Mouse (Mus musculus): ENCODE results near the gene Ncam1. TPM values are rescaled to one million over a fixed set of nuclear protein-coding genes. Genes with fewer than 3 reads are reported as not detected.

The Ncam1 gene
- total RNA-seq, 1 experiment from 2014 or later, result 2.4 TPM

- no peak for ATAC-seq (ENCODE audit: extremely low read depth, insufficient number of reproducible peaks, low FRiP score, poor library complexity, severe bottlenecking)
These were observed 162.9 kb downstream of the Ncam1 start for GRCm38 (mm10) chr9:49635668-49636326.

DNA sequence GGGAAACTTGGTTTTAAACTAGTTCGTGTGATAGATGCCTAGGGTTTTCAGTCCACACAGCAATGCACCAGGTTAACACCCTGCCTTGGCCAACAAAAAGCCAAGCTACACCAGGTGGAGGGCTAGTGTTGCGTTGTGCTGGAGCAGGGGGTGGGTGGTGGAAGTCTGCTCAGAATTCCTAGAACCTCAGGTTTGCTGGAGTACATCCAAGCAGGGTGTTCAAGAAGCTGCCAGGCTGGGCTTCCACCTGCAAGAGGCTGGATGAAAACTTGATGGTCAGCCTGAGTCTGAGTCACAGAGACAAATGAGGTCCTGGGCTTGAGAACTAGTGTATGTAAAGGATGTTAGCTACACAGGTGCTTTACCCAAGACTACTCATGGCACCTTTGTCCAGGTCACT is 166.1 kb downstream of the Ncam1 start:
- no peak for ATAC-seq (ENCODE audit: extremely low read depth, insufficient number of reproducible peaks, low FRiP score, poor library complexity, severe bottlenecking)

- no peak for ATAC-seq (ENCODE audit: extremely low read depth, insufficient number of reproducible peaks, low FRiP score, poor library complexity, severe bottlenecking)
These were observed 168.4 kb downstream of the Ncam1 start for GRCm38 (mm10) chr9:49630336-49630735.

DNA sequence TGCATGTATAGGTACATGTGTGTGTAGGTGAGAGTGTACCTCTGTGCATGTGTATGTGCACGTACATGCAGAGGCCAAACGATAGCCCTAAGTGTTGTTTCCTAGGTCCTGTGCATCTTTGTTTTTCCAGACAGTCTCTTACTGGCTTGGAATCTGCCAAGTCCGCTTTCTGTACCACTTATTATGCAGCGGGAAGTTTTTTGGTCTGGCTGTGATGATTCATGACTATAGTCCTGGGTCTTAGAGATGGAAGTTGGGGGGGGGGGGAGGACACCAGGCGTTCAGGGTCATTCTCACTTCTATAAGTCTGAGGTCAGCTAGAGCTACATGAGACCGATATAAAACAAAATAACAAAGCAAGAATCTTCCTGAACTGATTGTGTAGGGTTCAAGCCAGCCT is 173.8 kb downstream of the Ncam1 start:
- no peak for ATAC-seq (ENCODE audit: extremely low read depth, insufficient number of reproducible peaks, low FRiP score, poor library complexity, severe bottlenecking)

- no peak for ATAC-seq (ENCODE audit: extremely low read depth, insufficient number of reproducible peaks, low FRiP score, poor library complexity, severe bottlenecking)
These were observed 174.7 kb downstream of the Ncam1 start for GRCm38 (mm10) chr9:49623934-49624505.

DNA sequence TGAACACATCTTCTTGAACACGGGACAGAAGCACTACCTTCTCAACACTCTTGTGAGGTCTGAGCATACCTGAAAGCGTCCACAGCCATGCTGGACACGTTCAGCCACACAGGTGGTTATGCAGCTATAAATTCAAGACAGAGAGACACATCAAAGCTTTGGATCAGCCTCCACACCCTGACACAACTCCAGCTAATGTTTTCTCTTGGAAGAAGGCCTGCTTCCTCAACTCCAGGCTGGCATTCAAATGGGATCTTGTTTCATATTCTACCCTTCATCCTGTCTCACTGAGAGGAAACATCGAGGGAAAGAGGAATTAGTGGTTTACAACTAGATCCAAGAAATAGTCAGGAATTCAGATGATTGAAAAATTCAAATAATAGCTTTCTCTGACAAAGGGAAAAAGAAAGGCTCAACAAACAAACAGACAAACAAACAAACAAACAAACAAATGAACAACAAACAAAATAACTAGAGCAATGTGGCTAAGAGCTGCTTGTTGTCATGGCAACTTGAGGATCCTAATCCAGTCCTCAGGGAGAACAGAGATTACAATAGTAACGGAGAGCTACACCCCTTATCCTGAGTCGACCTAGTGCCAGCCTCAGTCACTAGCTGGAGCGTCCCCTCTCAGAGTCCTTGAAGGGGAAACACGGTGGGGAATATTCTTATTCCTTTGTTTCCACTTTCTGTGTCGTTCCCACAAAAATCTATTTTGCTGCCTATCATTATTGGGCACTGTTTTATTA is 175.6 kb downstream of the Ncam1 start:
- no peak for ATAC-seq (ENCODE audit: extremely low read depth, insufficient number of reproducible peaks, low FRiP score, poor library complexity, severe bottlenecking)

GRCm38 (mm10) chr9:49621691-49622090 is 177.0 kb downstream of the Ncam1 start:
- no peak for ATAC-seq (ENCODE audit: extremely low read depth, insufficient number of reproducible peaks, low FRiP score, poor library complexity, severe bottlenecking)

GRCm38 (mm10) chr9:49618699-49619392 is 179.9 kb downstream of the Ncam1 start:
- ATAC-seq (ENCODE audit: extremely low read depth, insufficient number of reproducible peaks, low FRiP score, poor library complexity, severe bottlenecking), result no peak

DNA sequence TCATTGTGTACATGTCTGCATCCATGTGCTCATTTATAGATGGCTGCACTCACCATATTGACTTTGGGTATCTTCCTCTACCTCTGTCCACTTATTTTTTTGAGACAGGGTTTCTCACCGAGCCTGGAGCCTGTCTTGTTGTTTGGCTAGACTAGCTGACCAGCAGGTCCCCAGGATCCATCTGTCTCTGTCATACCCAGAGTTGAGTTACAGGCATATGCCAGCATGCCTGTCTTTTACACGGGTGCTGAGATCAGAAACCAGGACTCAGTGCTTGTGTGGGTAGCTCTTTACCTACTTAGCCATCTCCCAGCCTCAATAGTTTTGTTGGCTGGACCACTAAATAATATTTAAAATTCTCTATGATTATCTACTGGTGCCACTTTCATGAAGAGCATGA is 180.5 kb downstream of the Ncam1 start:
- ATAC-seq (ENCODE audit: extremely low read depth, insufficient number of reproducible peaks, low FRiP score, poor library complexity, severe bottlenecking), result no peak

GRCm38 (mm10) chr9:49617216-49617615 is 181.5 kb downstream of the Ncam1 start:
- ATAC-seq (ENCODE audit: extremely low read depth, insufficient number of reproducible peaks, low FRiP score, poor library complexity, severe bottlenecking), result no peak

DNA sequence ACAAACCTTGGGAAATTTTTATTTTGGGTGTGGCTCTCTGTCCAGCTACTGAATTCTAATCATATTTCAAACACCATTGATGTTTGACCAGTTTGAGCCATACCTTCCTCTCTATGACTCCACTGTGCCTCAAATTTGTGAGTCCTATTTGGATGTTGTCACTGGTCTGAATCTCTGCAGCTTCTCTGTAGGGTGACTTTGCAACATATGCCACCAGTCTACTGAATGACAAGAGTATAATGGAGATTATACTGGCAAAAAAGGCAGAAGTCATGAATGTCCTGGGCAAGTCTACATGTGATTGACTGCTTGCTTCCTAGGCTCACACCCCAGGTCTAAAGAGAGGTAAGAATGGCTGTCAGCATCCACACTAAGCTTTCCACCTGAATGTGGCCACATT is 186.3 kb downstream of the Ncam1 start:
- no peak for ATAC-seq (ENCODE audit: extremely low read depth, insufficient number of reproducible peaks, low FRiP score, poor library complexity, severe bottlenecking)

DNA sequence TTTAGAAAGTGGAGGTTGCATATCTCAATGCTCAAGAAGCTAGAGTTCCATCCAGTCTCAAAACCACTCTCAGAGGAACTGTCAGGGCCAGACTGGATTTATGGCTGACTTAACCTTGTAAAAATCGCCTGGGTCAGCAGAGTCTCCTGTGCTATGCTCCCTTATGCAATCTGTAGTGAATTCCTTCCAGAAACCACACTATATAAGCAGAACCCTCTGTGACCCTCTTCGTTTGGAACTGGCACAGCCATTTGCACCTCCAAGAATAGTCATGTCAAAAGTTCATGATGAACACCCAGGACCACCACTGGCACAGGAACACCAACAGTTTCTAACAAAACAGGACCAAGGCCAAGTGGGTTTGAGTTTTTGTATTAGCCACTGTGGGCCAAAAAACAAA is 190.5 kb downstream of the Ncam1 start:
- no peak for ATAC-seq (ENCODE audit: extremely low read depth, insufficient number of reproducible peaks, low FRiP score, poor library complexity, severe bottlenecking)

DNA sequence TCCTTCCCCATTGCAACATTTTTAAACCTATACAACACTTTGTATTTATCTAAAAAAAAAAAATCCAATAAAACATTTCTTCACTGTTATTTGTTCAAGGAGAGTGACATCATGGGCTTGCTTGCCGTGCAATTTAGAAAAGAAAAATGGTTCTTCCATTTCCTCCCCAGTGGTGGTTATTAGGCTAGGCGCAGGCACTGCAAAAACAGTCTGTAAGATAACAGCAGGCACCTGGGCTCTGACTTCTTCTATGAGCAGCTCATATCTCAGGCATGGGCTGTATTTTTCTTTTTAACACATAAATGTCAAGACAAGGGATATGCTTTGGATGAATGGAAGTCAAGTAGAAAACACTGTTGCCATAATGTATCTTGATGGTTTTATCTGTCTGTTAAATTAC is 192.0 kb downstream of the Ncam1 start:
- no peak for ATAC-seq (ENCODE audit: extremely low read depth, insufficient number of reproducible peaks, low FRiP score, poor library complexity, severe bottlenecking)

- ATAC-seq (ENCODE audit: extremely low read depth, insufficient number of reproducible peaks, low FRiP score, poor library complexity, severe bottlenecking), result no peak
These were observed 192.4 kb downstream of the Ncam1 start for GRCm38 (mm10) chr9:49606317-49606716.

DNA sequence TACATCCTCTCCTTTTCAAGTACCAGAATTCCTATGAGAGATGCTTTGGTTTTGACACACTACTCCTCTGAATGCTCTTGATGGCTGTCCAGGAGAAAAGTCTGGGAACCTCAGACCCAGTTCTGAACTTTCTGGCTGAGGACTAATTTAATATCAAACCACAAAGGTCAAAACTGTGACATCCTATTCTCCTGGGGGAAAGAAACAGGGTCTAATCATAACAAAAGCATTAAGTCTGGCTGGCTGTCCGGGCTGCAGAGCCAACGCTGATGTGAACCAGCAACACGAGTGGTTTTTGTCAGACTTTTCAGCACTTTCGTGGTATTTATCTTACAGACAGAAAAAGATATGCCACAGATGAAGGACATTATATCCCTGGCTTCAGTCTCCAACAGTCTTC is 192.9 kb downstream of the Ncam1 start:
- no peak for ATAC-seq (ENCODE audit: extremely low read depth, insufficient number of reproducible peaks, low FRiP score, poor library complexity, severe bottlenecking)

GRCm38 (mm10) chr9:49605351-49605750 is 193.4 kb downstream of the Ncam1 start:
- ATAC-seq (ENCODE audit: extremely low read depth, insufficient number of reproducible peaks, low FRiP score, poor library complexity, severe bottlenecking), result no peak

DNA sequence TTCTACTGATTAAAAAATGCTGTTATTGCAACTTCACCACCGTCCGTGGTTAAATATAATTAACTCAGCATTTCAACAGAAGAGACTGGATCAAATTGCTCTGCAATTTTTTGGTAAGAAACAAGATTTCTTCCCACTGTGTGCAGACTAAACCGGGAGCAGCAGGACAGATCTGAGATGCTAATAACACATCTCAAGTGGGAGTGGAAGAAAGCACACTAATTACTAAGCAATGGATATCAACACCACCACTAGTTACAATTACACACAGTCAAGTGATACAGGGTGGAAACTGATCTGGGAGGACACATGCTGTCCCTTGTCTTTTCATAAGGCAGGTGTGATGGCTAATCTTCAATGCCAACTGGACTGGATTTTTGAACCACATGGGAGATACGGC is 197.5 kb downstream of the Ncam1 start:
- no peak for ATAC-seq (ENCODE audit: extremely low read depth, insufficient number of reproducible peaks, low FRiP score, poor library complexity, severe bottlenecking)

DNA sequence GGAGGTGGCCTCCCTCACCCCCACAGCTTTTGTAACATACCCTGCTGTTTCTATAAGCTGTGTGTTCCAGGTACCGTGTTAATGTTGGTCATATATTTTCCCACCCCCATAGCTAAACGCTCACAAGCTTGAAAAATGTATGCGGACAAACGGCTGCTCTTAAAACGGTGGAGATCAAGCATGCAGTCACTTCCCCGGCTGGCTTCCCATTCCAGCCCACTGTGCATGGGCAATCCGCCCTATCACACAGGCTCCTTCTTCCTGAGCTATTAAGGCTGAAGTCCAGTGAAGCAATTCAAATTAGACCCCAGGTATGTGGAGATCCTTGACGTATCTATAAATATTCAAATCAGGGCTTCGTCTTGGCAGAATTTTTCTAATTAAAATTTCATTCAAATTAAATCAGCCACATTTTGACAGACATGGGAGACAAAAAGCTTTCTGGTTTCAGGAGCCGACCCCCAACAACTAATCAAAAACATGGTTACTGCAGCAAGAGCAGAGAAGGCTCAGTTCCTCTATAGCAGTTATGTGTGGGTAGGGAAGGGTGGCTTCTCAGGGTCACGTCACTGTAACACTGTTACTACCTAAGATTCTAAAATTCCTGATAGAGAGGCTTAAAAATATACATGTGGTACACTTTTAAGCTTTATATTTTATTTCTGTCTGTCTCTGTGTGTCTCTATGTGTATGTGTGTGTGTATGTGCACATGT is 202.9 kb downstream of the Ncam1 start:
- no peak for ATAC-seq (ENCODE audit: extremely low read depth, insufficient number of reproducible peaks, low FRiP score, poor library complexity, severe bottlenecking)

All from neutrophil, adult 5-6 weeks (primary cell).